Mouse (Mus musculus): ENCODE data around the gene Polr2e. TPM values are rescaled to one million over a fixed set of nuclear protein-coding genes. Genes with fewer than 3 reads are reported as not detected.
"Not testable (repeated sequence)": the region's sequence is repeated elsewhere in the genome, so short reads cannot be mapped to it uniquely, and the experiment has no call there.

The Polr2e gene
- polyA plus RNA-seq, 1 experiment from 2014 or later, result 141 TPM

DNA sequence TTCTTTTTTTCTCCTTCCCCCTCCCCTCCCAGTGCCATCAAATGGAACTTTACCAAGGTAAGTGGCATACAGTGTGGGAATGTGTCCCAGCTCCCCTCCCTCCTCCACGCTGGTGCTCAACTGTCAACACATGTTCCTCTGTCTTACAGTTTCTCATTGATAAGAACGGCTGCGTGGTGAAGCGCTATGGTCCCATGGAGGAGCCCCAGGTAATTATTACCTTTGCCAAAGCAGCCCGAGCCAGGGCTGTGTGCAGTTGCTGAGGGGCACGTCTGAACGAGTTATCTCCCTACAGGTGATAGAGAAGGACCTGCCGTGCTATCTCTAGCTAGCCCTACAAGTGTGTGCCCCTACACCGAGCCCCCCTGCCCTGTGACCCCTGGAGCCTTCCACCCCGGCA lies 16.3 kb upstream of the Polr2e start:
- peak overlapping the region; percentile 67; the same call in 1 of the 2 replicates for H3K4me2 ChIP-seq
- peak overlapping the region; percentile 91; the same call in 1 of the 2 replicates for H3K4me3 ChIP-seq
- H3K27ac ChIP-seq (replicated peaks), result no peak overlapping the region
- H3K4me1 ChIP-seq (replicated peaks), result peaks cover 26% of the 10 kb centered on the region
- no peaks in the 10 kb centered on the region for H3K27me3 ChIP-seq
- ATAC-seq (ENCODE audit: low read depth), result no peak
- H3K9me3 ChIP-seq, result no peaks in the 10 kb centered on the region
- 88% methylated on average over 9 of the region's 10 CpGs for whole genome bisulfite sequencing
- peaks cover 49% of the 10 kb centered on the region for H3K36me3 ChIP-seq
- H3K9ac ChIP-seq, result 0 out of 2 replicates have a peak overlapping the region, but pooled peaks have one; percentile 98

DNA sequence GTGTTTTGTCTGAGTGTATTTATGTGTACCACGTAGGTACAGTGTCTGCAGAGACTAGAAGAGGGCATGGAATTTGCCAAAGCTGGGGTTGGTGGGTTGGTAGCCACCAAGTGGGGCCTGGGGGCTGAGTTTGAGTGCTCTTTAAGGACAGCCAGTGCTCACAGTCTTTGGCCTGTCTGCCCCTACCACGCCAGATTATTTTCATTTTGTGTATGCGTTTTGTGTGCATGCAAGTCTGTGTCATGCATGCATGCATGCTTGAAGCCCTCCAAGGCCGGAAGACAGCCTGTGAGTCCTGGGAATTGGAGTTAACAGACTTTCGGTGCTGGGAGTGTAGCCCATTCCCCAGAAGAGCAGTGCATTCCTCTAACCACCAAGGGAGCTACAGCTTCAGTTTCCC lies 15.8 kb upstream of the Polr2e start:
- Histone ChIP-seq H3K4me3 (peak overlapping the region; percentile 91), H3K9ac (peak overlapping the region; percentile 98), H3K36me3 (peaks cover 46% of the 10 kb centered on the region), H3K4me2 (peak overlapping the region; percentile 67), H3K4me1 (replicated peaks) (peaks cover 26% of the 10 kb centered on the region), H3K27me3 (no peaks in the 10 kb centered on the region), H3K27ac (replicated peaks) (no peak overlapping the region), H3K9me3 (no peaks in the 10 kb centered on the region)
- 78% methylated on average over 5 of the region's 5 CpGs for WGBS
- ATAC-seq (ENCODE audit: low read depth), result no peak

DNA sequence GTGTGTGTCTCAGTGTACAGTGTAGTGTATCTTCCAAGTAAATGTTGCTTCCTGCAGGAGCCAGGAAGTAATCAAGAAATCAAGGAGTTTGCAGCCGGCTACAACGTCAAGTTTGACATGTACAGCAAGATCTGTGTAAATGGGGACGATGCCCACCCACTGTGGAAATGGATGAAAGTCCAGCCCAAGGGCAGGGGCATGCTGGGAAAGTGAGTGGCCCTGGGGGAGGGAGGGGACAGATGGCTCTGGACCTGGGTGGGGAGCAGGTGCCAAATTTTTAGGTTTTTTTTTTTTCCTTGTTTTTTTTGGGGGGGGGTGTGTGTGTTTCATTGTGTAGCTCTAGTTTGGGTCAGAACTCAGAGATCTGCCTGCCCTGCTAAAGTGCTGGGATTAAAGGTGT lies 15.3 kb upstream of the Polr2e start:
- H3K9me3 ChIP-seq; H3K27me3 ChIP-seq; ATAC-seq (ENCODE audit: low read depth): not testable (repeated sequence)
- WGBS, result 27% methylated on average over 3 of the region's 3 CpGs
- peak overlapping the region; percentile 98 for H3K9ac ChIP-seq
- peak overlapping the region; percentile 98; the same call in 1 of the 2 replicates for H3K27ac ChIP-seq (replicated peaks)
- peak overlapping the region; percentile 91 for H3K4me3 ChIP-seq
- peaks cover 26% of the 10 kb centered on the region for H3K4me1 ChIP-seq (replicated peaks)
- H3K4me2 ChIP-seq, result peak overlapping the region; percentile 67
- peaks cover 41% of the 10 kb centered on the region for H3K36me3 ChIP-seq

GRCm38 (mm10) chr10:80053831-80054815 lies 14.5 kb upstream of the Polr2e start:
- H3K4me1 ChIP-seq (replicated peaks), result peaks cover 26% of the 10 kb centered on the region
- 2% methylated on average over 77 of the region's 77 CpGs for WGBS
- H3K36me3 ChIP-seq, result peaks cover 35% of the 10 kb centered on the region
- peak overlapping the region; percentile 67 for H3K4me2 ChIP-seq
- H3K27me3 ChIP-seq, result no peaks in the 10 kb centered on the region
- H3K9me3 ChIP-seq, result no peaks in the 10 kb centered on the region
- H3K27ac ChIP-seq (replicated peaks), result peak overlapping the region; percentile 98
- peak overlapping the region; percentile 91 for H3K4me3 ChIP-seq
- peak overlapping the region; percentile 98 for H3K9ac ChIP-seq
- ATAC-seq (ENCODE audit: low read depth), result peak; percentile 44

GRCm38 (mm10) chr10:80053259-80053780 lies 13.7 kb upstream of the Polr2e start:
- Histone ChIP-seq H3K9ac (peak overlapping the region; percentile 98), H3K9me3 (no peaks in the 10 kb centered on the region), H3K36me3 (peaks cover 28% of the 10 kb centered on the region), H3K27me3 (no peaks in the 10 kb centered on the region), H3K4me2 (peak overlapping the region; percentile 67), H3K4me3 (peak overlapping the region; percentile 91), H3K4me1 (replicated peaks) (peaks cover 30% of the 10 kb centered on the region), H3K27ac (replicated peaks) (peak overlapping the region; percentile 98)
- ATAC-seq (ENCODE audit: low read depth), result peak; percentile 97
- WGBS, result under 1% methylated on average over 47 of the region's 47 CpGs

DNA sequence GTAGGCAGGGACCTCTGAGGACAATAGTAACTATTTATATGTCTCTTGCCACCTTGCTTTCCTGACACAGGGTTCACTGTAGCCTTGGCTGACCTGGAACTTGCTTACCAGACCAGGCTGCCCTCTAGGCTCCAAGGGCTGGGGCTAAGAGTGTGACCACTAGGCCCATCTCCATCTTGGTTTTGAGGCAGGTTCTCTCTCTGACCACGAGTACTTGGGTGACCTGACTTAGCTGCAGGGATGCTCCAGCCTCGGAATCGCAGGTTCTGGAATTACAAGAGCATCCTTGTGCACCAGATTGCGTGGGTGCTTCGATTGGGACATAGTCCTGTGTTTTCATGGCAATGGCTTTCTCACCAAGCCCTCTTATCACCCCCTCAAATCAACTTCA lies 12.8 kb upstream of the Polr2e start:
- Histone ChIP-seq H3K4me1 (replicated peaks) (peaks cover 38% of the 10 kb centered on the region), H3K9ac (no peak overlapping the region)

GRCm38 (mm10) chr10:80051618-80052373 lies 12.2 kb upstream of the Polr2e start:
- Histone ChIP-seq H3K27ac (replicated peaks) (peak overlapping the region; percentile 46), H3K27me3 (no peaks in the 10 kb centered on the region), H3K9me3 (no peaks in the 10 kb centered on the region), H3K4me1 (replicated peaks) (peaks cover 38% of the 10 kb centered on the region), H3K4me3 (no peak overlapping the region), H3K4me2 (no peak overlapping the region), H3K36me3 (peaks cover 13% of the 10 kb centered on the region), H3K9ac (no peak overlapping the region)
- no peak for ATAC-seq (ENCODE audit: low read depth)
- WGBS, result 30% methylated on average over 14 of the region's 14 CpGs

More for the DNA sequence above, 12.8 kb upstream of the Polr2e start:
- Histone ChIP-seq H3K27ac (replicated peaks) (0 out of 2 replicates have a peak overlapping the region, but pooled peaks have one; percentile 46), H3K36me3 (peaks cover 19% of the 10 kb centered on the region), H3K9me3 (no peaks in the 10 kb centered on the region), H3K4me2 (no peak overlapping the region; the same call in 1 of the 2 replicates), H3K4me3 (no peak overlapping the region), H3K27me3 (no peaks in the 10 kb centered on the region)
- 84% methylated on average over 5 of the region's 5 CpGs for WGBS
- no peak for ATAC-seq (ENCODE audit: low read depth)

DNA sequence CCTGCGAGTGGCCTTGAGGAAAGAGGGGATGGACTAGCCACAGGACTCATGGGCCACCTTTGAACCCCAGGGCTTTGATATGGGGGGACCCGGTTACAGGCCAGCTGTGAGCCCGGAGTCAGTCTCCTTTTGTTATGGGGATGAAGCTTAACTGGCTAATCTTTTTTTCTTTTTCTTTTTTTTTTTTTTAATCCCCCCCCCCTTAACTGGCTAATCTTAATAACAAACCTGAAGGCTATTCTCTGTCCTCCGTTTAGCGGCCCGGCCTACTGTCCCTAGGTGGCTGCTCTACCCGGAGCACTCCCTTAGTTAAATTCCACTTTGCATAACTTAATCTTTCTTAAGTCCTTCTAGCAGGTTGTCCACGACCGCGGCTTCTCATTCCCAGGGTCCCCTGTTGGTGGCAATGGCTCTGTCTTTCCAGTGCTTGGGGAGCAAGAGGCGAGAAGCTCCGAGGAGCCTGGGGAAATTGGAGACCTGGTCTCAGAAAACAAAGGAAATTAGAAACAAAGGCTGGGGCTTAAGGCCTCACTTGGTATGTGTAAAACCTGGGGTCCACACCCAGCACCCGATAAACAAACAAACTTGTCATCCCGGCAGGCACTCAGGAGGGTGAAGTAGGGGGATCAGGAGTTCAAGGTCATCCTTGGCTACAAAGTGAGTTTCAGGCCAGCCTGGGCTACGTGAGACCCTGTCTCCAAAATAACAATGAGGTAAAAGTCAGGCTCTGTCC lies 11.5 kb upstream of the Polr2e start:
- peaks cover 33% of the 10 kb centered on the region for H3K4me1 ChIP-seq (replicated peaks)
- 0 out of 2 replicates have a peak, but pooled peaks cover 6% of the 10 kb centered on the region for H3K36me3 ChIP-seq
- H3K27me3 ChIP-seq, result no peaks in the 10 kb centered on the region
- no peak overlapping the region for H3K4me2 ChIP-seq
- peak overlapping the region; percentile 46 for H3K27ac ChIP-seq (replicated peaks)
- H3K9ac ChIP-seq, result peak overlapping the region; percentile 38; the same call in 1 of the 2 replicates
- ATAC-seq (ENCODE audit: low read depth), result no peak
- 16% methylated on average over 15 of the region's 15 CpGs for WGBS
- H3K4me3 ChIP-seq, result no peak overlapping the region
- H3K9me3 ChIP-seq, result no peaks in the 10 kb centered on the region

DNA sequence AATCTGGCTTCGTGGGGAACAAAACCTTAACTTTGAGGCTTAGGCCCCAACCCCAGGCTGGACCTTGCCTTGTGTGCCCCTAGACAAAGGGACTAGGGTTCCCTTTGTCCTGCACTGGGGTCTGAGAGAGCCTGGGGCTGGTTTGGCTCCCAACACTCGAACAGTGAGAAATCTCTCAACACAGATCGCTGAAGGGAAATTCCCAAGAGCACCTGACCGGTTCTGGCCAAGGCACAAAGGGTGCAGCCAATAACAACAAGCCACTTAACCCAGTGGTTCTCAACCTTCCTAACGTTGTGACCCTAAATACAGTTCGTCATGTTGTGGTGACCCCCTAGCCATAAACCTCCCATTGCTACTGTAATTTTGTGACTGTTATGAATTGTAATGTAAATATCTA lies 10.6 kb upstream of the Polr2e start:
- ATAC-seq (ENCODE audit: low read depth), result no peak
- H3K9ac ChIP-seq, result peak overlapping the region; percentile 38; the same call in 1 of the 2 replicates

GRCm38 (mm10) chr10:80048834-80049233 lies 9.2 kb upstream of the Polr2e start:
- no peak overlapping the region for H3K4me3 ChIP-seq
- H3K9ac ChIP-seq, result no peak overlapping the region
- H3K27ac ChIP-seq (replicated peaks), result 0 out of 2 replicates have a peak overlapping the region, but pooled peaks have one; percentile 38
- H3K9me3 ChIP-seq, result no peaks in the 10 kb centered on the region
- H3K36me3 ChIP-seq, result no peaks in the 10 kb centered on the region
- H3K27me3 ChIP-seq, result no peaks in the 10 kb centered on the region
- no peak for ATAC-seq (ENCODE audit: low read depth)
- 58% methylated on average over 3 of the region's 3 CpGs for WGBS
- no peak overlapping the region for H3K4me2 ChIP-seq
- peaks cover 21% of the 10 kb centered on the region; the same call in 1 of the 2 replicates for H3K4me1 ChIP-seq (replicated peaks)

More for the DNA sequence above, 10.6 kb upstream of the Polr2e start:
- Histone ChIP-seq H3K27me3 (no peaks in the 10 kb centered on the region), H3K27ac (replicated peaks) (no peak overlapping the region), H3K9me3 (no peaks in the 10 kb centered on the region), H3K4me2 (no peak overlapping the region), H3K4me1 (replicated peaks) (peaks cover 25% of the 10 kb centered on the region), H3K4me3 (no peak overlapping the region), H3K36me3 (no peaks in the 10 kb centered on the region)
- WGBS, result 18% methylated on average over 6 of the region's 6 CpGs

DNA sequence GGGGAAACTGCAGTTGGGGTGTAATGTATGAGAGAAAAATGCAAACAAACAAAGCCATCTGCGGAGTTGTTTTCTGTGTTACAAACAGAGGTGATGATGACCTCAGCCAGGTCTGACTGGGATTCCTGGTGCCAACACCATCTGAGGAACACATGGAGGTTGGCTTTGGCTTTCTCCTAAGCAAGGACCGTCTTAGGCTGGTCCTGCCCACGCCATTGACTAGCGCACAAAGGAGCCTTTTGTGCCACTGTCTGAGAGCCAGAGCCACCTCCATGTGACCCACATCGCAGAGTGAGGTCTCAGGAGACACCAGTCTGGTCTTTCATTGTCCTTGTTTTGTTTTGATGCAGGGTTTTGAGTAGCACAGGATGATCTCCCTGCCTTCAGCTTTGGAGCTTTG lies 8.8 kb upstream of the Polr2e start:
- no peak for ATAC-seq (ENCODE audit: low read depth)
- Histone ChIP-seq H3K4me1 (replicated peaks) (peaks cover 22% of the 10 kb centered on the region; the same call in 1 of the 2 replicates), H3K27me3 (no peaks in the 10 kb centered on the region), H3K9ac (no peak overlapping the region), H3K36me3 (no peaks in the 10 kb centered on the region), H3K9me3 (no peaks in the 10 kb centered on the region), H3K27ac (replicated peaks) (peak overlapping the region; percentile 42; the same call in 1 of the 2 replicates), H3K4me2 (no peak overlapping the region), H3K4me3 (no peak overlapping the region)
- WGBS, result 7% methylated on average over 5 of the region's 5 CpGs
